Mouse (Mus musculus): Measurements from ENCODE around the gene Sycp1. TPM values are rescaled to one million over a fixed set of nuclear protein-coding genes. Genes with fewer than 3 reads are reported as not detected.

Gene Sycp1
- not detected in 2 replicates for polyA plus RNA-seq (2015; fragmentation: Nextera tagmentation; extraction: Ambion mirVana)

DNA sequence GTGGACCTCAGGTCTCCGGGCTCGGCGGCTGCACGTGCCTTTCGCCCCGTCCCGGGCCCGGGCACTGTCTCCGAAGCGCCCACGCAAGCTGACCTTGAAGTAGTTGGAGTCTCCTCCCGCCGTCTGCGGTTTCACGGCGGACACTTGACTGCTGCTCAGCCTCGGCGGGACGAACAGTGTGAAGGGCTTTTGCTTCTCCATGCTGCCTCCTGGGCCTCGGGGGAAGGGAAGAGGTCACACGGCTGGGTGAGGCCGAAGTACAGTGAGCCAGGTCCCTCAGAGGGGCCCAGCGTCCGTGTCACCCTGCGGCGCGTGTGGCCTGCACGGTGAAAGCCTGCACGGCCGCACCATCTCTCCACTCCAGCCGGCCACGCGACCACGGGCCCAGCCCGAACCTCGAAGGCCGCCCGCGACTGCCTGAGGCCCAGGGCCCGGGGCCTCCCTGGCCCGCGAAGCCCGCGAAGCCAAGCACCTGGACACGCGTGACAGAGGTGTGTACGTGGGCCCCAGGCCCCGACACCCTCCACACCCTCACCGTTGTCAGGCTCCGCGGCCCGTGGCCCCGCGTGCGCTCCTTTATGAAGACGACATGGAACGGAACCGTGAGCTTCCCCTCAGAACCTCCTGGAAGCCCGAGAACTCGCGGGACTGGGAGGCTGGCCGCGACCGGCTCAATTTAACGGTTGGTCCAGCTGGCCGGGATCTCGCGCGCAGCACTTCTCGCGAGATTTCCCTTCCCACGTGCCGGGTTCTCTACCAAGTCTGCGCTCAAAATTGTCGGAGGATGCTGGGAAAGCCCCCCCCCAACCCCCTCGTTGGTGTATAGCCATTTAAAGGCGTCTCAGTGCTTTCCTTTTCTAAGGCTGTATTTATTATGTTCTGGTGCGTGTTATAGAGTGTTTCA, at the start of gene Sycp1:
Sycp1 (minus strand) TSS at position 650 of the 904 bp plus-strand sequence.
- WGBS: 91% methylated on average over 78 of the region's 78 CpGs
- Histone ChIP-seq H3K27me3 (ENCODE audit: control insufficient read depth, insufficient read depth, low read length) (no peaks in the 10 kb centered on the region), H3K27ac (ENCODE audit: low read length) (no peak within 1 kb of the TSS), H3K9me3 (replicated peaks; ENCODE audit: control insufficient read depth, low read length) (0 out of 2 replicates have a peak, but pooled peaks cover 4% of the 10 kb centered on the region), H3K4me2 (ENCODE audit: low read depth, low read length) (no peak within 1 kb of the TSS), H3K36me3 (ENCODE audit: control insufficient read depth, insufficient read depth, low read length) (no peaks in the 10 kb centered on the region), H3K9ac (ENCODE audit: low read length) (no peak within 1 kb of the TSS), H3K4me3 (replicated peaks; ENCODE audit: low read length) (no peak within 1 kb of the TSS), H3K4me1 (ENCODE audit: control insufficient read depth, insufficient read depth, low read length) (no peaks in the 10 kb centered on the region)
- ATAC-seq (ENCODE audit: insufficient read depth, low FRiP score): no peak; the same call in 1 of the 2 replicates

DNA sequence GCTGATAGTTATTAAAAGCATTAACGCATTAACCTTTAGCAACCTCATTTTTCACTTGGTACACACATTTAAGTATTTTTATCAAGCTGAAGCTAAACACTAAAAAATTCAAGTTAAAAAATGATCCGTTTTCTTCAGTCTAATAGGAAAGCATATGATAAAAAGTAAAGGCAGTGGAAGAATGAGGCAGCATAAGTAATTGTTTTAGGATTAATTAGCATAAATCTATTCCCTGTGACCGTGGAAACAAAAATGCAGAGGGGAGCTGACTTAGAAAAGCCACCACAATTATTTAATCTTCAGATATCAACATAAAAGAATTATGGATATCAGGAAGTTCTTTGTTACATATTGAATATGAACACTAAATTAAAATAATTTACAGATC, 44.4 kb upstream of the Sycp1 start:
- H3K36me3 ChIP-seq (ENCODE audit: control insufficient read depth, insufficient read depth, low read length): no peaks in the 10 kb centered on the region
- no peak overlapping the region for H3K27ac ChIP-seq (ENCODE audit: low read length)
- H3K4me1 ChIP-seq (ENCODE audit: control insufficient read depth, insufficient read depth, low read length): no peaks in the 10 kb centered on the region
- H3K4me3 ChIP-seq (replicated peaks; ENCODE audit: low read length): no peak overlapping the region
- H3K9ac ChIP-seq (ENCODE audit: low read length): no peak overlapping the region
- H3K27me3 ChIP-seq (ENCODE audit: control insufficient read depth, insufficient read depth, low read length): no peaks in the 10 kb centered on the region
- WGBS: 34% methylated on average over 3 of the region's 3 CpGs
- H3K9me3 ChIP-seq (replicated peaks; ENCODE audit: control insufficient read depth, low read length): no peaks in the 10 kb centered on the region
- H3K4me2 ChIP-seq (ENCODE audit: low read depth, low read length): no peak overlapping the region
- ATAC-seq (ENCODE audit: insufficient read depth, low FRiP score): no peak

DNA sequence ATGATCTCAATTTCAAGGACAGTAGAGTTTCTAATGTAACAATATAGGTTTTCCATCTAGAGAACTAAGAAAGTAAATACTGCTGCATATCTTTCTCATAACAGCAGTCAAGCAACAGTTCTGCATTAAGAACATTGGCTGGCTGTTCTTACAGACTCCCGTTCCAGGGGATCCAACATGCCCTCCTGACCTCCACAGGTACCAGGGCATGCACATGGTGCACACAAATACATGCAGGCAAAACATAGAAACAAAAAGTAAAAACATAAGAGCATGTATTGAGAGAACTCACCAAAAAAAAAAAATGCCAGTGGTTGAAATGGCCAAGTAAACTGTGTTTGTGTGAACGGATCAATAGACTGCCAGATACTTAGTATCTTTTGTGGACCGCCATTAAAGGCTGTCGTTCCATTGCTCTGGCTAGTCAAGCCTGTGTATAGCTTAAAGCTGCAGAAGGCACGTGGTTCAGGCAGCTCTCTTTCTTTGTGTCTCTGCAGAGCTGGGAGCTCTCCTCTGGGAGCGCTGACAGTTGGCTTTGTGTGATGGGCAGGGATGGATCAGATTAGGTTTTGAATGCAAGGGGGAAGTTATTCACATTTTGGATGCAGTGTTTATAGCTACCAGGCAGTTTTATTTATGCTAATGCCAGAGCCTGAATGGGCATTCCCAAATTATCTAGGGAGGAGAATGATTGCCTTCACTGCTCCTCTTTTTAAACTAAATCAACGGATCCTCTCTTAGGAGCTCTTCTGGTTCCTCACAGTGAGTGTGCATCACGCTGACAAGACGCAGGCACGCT, 43.8 kb upstream of the Sycp1 start:
- Histone ChIP-seq H3K9me3 (replicated peaks; ENCODE audit: control insufficient read depth, low read length) (no peaks in the 10 kb centered on the region), H3K27ac (ENCODE audit: low read length) (no peak overlapping the region), H3K36me3 (ENCODE audit: control insufficient read depth, insufficient read depth, low read length) (no peaks in the 10 kb centered on the region), H3K4me3 (replicated peaks; ENCODE audit: low read length) (no peak overlapping the region), H3K27me3 (ENCODE audit: control insufficient read depth, insufficient read depth, low read length) (no peaks in the 10 kb centered on the region), H3K9ac (ENCODE audit: low read length) (no peak overlapping the region), H3K4me2 (ENCODE audit: low read depth, low read length) (no peak overlapping the region), H3K4me1 (ENCODE audit: control insufficient read depth, insufficient read depth, low read length) (no peaks in the 10 kb centered on the region)
- WGBS: 32% methylated on average over 10 of the region's 10 CpGs
- no peak for ATAC-seq (ENCODE audit: insufficient read depth, low FRiP score)

DNA sequence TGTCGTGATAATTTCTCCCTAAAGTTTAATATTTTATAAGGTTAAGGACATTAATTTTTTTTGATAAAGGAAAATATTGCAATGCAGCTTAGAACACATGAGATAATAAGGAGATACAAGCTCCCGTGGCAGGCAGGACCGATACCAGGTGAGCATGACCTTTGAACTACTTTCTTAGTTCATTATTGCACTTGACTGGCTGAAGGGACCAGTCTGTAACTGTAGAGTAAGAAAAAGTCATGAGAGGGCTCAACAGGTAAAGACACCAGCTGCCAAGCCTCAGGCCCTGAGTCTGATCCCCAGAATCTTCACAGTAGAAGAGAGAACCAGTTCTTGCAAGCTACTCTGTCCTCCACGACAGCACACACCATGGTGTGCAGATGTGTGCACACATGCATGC, 41.0 kb upstream of the Sycp1 start:
- no peak overlapping the region for H3K4me2 ChIP-seq (ENCODE audit: low read depth, low read length)
- H3K27ac ChIP-seq (ENCODE audit: low read length): no peak overlapping the region
- H3K4me1 ChIP-seq (ENCODE audit: control insufficient read depth, insufficient read depth, low read length): no peaks in the 10 kb centered on the region
- no peaks in the 10 kb centered on the region for H3K9me3 ChIP-seq (replicated peaks; ENCODE audit: control insufficient read depth, low read length)
- no peaks in the 10 kb centered on the region for H3K36me3 ChIP-seq (ENCODE audit: control insufficient read depth, insufficient read depth, low read length)
- H3K27me3 ChIP-seq (ENCODE audit: control insufficient read depth, insufficient read depth, low read length): no peaks in the 10 kb centered on the region
- ATAC-seq (ENCODE audit: insufficient read depth, low FRiP score): no peak
- H3K4me3 ChIP-seq (replicated peaks; ENCODE audit: low read length): no peak overlapping the region
- no peak overlapping the region for H3K9ac ChIP-seq (ENCODE audit: low read length)
- 68% methylated on average over 4 of the region's 4 CpGs for WGBS

DNA sequence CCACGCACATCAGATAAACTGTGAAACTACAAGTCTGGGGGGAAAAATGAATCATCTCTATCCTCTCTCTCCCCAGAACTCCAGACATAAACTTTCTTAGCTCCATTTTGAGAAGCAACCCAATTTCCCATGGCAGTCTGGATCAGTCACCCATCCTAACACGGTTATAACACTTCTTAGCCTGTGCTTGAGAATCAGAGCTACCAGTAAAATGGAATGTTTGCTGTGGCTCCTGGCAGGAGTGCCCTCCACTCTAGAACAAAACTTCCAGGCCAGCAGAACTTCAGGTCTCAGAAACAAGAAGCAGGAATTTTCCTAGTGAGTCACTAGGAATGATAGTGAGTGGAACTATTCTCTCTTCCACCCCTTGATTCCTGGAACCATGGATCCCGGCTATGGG, 34.6 kb upstream of the Sycp1 start:
- 63% methylated on average over 3 of the region's 3 CpGs for WGBS
- H3K9me3 ChIP-seq (replicated peaks; ENCODE audit: control insufficient read depth, low read length): no peaks in the 10 kb centered on the region
- H3K9ac ChIP-seq (ENCODE audit: low read length): no peak overlapping the region
- H3K4me3 ChIP-seq (replicated peaks; ENCODE audit: low read length): no peak overlapping the region
- H3K4me1 ChIP-seq (ENCODE audit: control insufficient read depth, insufficient read depth, low read length): no peaks in the 10 kb centered on the region
- ATAC-seq (ENCODE audit: insufficient read depth, low FRiP score): no peak
- no peaks in the 10 kb centered on the region for H3K27me3 ChIP-seq (ENCODE audit: control insufficient read depth, insufficient read depth, low read length)
- no peaks in the 10 kb centered on the region for H3K36me3 ChIP-seq (ENCODE audit: control insufficient read depth, insufficient read depth, low read length)
- H3K4me2 ChIP-seq (ENCODE audit: low read depth, low read length): no peak overlapping the region
- 0 out of 2 replicates have a peak overlapping the region, but pooled peaks have one; percentile 34 for H3K27ac ChIP-seq (ENCODE audit: low read length)

DNA sequence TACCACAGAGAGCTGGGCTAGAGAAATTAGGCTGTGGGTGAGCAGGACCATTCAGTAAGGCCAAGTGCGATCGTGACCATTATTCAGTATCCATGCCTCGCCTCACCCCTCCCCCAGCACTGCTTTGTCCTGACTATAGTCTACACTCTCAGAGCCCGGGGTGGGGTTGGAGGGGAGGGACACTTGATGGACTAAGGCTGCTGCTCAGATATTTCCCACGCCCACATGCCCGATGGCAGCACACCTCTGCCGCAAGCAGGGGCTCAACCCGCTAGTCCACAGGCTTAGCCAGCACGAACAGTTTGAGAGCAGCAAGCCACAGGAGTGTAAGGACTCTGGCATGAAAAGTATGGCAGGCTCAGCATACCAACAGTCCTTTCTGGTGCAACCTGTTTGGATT, 34.2 kb upstream of the Sycp1 start:
- H3K9ac ChIP-seq (ENCODE audit: low read length): no peak overlapping the region
- 60% methylated on average over 9 of the region's 9 CpGs for WGBS
- no peaks in the 10 kb centered on the region for H3K4me1 ChIP-seq (ENCODE audit: control insufficient read depth, insufficient read depth, low read length)
- no peaks in the 10 kb centered on the region for H3K36me3 ChIP-seq (ENCODE audit: control insufficient read depth, insufficient read depth, low read length)
- peak overlapping the region; percentile 15; the same call in 1 of the 2 replicates for H3K4me2 ChIP-seq (ENCODE audit: low read depth, low read length)
- no peak overlapping the region for H3K4me3 ChIP-seq (replicated peaks; ENCODE audit: low read length)
- no peak overlapping the region for H3K27ac ChIP-seq (ENCODE audit: low read length)
- ATAC-seq (ENCODE audit: insufficient read depth, low FRiP score): peak; percentile 50; the same call in 1 of the 2 replicates
- H3K27me3 ChIP-seq (ENCODE audit: control insufficient read depth, insufficient read depth, low read length): no peaks in the 10 kb centered on the region
- H3K9me3 ChIP-seq (replicated peaks; ENCODE audit: control insufficient read depth, low read length): no peaks in the 10 kb centered on the region

DNA sequence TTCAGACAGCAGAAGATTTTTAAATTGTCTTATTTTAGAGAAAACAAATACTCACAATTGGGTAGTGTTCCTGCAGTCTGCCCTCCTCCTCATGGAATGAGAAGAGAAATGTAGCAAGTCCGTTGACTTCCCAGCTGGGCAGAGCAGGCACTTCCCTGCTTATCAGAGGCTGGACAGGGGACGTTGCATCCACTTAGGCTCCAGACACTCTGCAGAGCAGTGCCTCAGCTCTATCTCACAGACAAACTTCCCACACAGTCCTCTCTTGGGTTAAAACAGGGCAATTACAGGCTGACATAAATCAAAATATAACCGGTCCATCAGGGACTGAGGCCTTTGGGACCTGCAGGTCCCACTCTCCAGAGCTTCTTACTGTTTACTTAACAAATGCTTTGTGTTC, 28.1 kb upstream of the Sycp1 start, which contains the start of gene Nr1h5:
Nr1h5 (minus strand) TSS at position 101 of the 400 bp plus-strand sequence.
- Histone ChIP-seq H3K4me3 (replicated peaks; ENCODE audit: low read length) (no peak within 1 kb of the TSS), H3K27me3 (ENCODE audit: control insufficient read depth, insufficient read depth, low read length) (no peaks in the 10 kb centered on the region), H3K4me2 (ENCODE audit: low read depth, low read length) (no peak within 1 kb of the TSS), H3K9ac (ENCODE audit: low read length) (no peak within 1 kb of the TSS), H3K27ac (ENCODE audit: low read length) (no peak within 1 kb of the TSS), H3K9me3 (replicated peaks; ENCODE audit: control insufficient read depth, low read length) (no peaks in the 10 kb centered on the region), H3K4me1 (ENCODE audit: control insufficient read depth, insufficient read depth, low read length) (no peaks in the 10 kb centered on the region), H3K36me3 (ENCODE audit: control insufficient read depth, insufficient read depth, low read length) (no peaks in the 10 kb centered on the region)
- 13% methylated on average over 3 of the region's 3 CpGs for WGBS
- no peak for ATAC-seq (ENCODE audit: insufficient read depth, low FRiP score)

DNA sequence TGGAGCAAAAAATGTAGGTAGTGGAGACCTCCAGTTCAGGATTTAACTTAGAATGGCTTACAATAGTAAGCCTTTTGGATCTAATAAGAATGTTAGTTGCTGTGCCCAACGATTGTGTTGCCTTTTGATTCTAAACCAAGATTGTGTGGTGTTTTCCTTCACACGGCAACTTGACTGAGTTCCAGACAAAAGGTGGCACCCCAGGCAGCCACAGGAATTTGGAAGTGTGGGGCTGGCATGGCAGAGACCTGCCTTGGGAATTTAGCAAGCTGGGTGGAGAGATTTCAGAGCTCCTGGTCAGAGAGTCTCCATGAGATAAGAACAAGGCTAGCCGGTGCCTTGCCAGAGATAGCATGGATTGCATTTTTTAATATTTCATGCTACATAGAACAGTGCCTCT, 19.7 kb upstream of the Sycp1 start:
- Histone ChIP-seq H3K27me3 (ENCODE audit: control insufficient read depth, insufficient read depth, low read length) (no peaks in the 10 kb centered on the region), H3K4me1 (ENCODE audit: control insufficient read depth, insufficient read depth, low read length) (no peaks in the 10 kb centered on the region), H3K9ac (ENCODE audit: low read length) (no peak overlapping the region), H3K4me3 (replicated peaks; ENCODE audit: low read length) (no peak overlapping the region), H3K9me3 (replicated peaks; ENCODE audit: control insufficient read depth, low read length) (no peaks in the 10 kb centered on the region), H3K27ac (ENCODE audit: low read length) (no peak overlapping the region), H3K36me3 (ENCODE audit: control insufficient read depth, insufficient read depth, low read length) (no peaks in the 10 kb centered on the region), H3K4me2 (ENCODE audit: low read depth, low read length) (no peak overlapping the region)
- ATAC-seq (ENCODE audit: insufficient read depth, low FRiP score): no peak
- 54% methylated on average over 3 of the region's 3 CpGs for WGBS

DNA sequence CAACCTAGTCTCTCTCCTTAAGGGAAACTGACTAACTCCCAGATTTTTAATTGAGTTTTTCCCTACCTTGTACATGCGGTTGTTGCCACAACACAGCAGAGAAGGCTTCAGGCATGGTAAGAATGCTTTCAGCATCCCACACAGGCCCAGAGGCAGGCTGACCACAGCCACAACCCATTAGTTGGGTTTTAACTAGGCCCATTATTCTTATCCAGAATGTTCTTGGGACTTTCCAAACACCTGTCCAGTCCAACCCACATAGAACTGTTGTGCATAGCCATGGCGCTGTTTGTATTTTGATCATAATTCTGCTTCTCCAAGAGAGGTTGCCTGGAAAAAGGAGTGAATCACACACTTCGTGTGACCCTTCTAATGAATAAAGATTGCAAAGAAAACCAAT, 19.2 kb upstream of the Sycp1 start:
- Histone ChIP-seq H3K27me3 (ENCODE audit: control insufficient read depth, insufficient read depth, low read length) (no peaks in the 10 kb centered on the region), H3K4me3 (replicated peaks; ENCODE audit: low read length) (no peak overlapping the region), H3K36me3 (ENCODE audit: control insufficient read depth, insufficient read depth, low read length) (no peaks in the 10 kb centered on the region), H3K9me3 (replicated peaks; ENCODE audit: control insufficient read depth, low read length) (no peaks in the 10 kb centered on the region), H3K4me2 (ENCODE audit: low read depth, low read length) (no peak overlapping the region), H3K27ac (ENCODE audit: low read length) (no peak overlapping the region), H3K4me1 (ENCODE audit: control insufficient read depth, insufficient read depth, low read length) (no peaks in the 10 kb centered on the region), H3K9ac (ENCODE audit: low read length) (no peak overlapping the region)
- ATAC-seq (ENCODE audit: insufficient read depth, low FRiP score): no peak
- whole genome bisulfite sequencing: 91% methylated on average over 3 of the region's 3 CpGs
